Mouse (Mus musculus): ENCODE data around the gene Picalm.
"Not testable (repeated sequence)": the region's sequence is repeated elsewhere in the genome, so short reads cannot be mapped to it uniquely, and the experiment has no call there.

- TF ChIP-seq CTCF (IDR thresholded peaks at IDR 0.05; ENCODE audit: borderline replicate concordance, control insufficient read depth, extremely low read depth, insufficient read depth, low read length, poor library complexity); POLR2A (IDR thresholded peaks at IDR 0.05; ENCODE audit: control insufficient read depth, extremely low read depth, insufficient read depth, low read length, poor library complexity): not testable (repeated sequence)
These were observed 37.8 kb downstream of the Picalm start for GRCm38 (mm10) chr7:90167777-90168176.

All from thymus, adult 2 months (tissue).